Mouse (Mus musculus) kidney, adult 2 months (tissue): ENCODE measurements at regions not wholly inside any gene's neighbourhood (a gene's known extent, or its start where the extent isn't known, plus 50 kb on each side); places are given as distances from the start of the nearest gene placed in this dataset.

Source experiments
- CTCF ChIP-seq: fragments of 200-500 bp; conservative IDR thresholded peaks from 2 replicates; pipeline ENCODE4 v1.5.1; 2011; ENCODE audit warnings: low read depth, mild to moderate bottlenecking, control low read depth, low read length, moderate library complexity, mixed read lengths; ENCODE audit not compliant: insufficient read depth, insufficient read length
- POLR2A ChIP-seq: fragments of 200-500 bp; IDR thresholded peaks from one replicate; pipeline ENCODE4 v1.6.1; 2011; ENCODE audit warnings: low read depth, low read length, control low read depth

DNA sequence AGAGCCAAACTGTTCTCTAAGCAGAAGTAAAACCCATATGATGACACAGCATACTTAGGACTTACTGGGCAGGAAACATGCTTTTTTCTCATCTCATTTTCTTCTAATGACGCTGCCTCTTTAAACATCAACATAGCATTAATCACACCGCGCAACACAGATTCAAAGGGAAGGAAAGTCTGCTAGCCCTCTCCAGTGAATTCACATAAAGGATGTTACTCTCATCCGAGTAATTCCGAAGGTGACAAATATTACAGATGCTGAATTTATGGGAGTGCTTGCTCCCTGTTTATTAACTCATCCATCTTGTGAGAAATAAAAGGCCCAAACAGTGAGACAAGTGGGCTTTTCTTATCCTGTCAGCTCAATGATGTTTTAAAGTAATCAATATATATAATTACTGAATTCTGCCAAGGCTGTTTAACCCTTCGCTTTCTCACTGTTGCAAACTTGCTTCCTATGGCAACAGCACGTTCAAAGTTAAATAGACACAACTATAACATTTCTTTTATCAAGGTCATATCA, 1663.9 kb downstream of the Efna5 start:
- no peak for TF ChIP-seq CTCF
- TF ChIP-seq POLR2A, result no peak
